Mouse (Mus musculus) hindbrain, embryonic 11.5 days (tissue): ENCODE results near the gene Nf2. TPM values are rescaled to one million over a fixed set of nuclear protein-coding genes. Genes with fewer than 3 reads are reported as not detected.

Experiments used
- ATAC-seq: fragments of 200-750 bp; cut with Nextera tagmentation; 2 replicates; pipeline ENCODE4 v1.8.0; 2017; ENCODE audit warnings: mild to moderate bottlenecking, moderate TSS enrichment, moderate library complexity; ENCODE audit not compliant: low FRiP score
- DNase-seq: peaks from one replicate; pipeline ENCODE4 v3.0.0-alpha.2; 2015; ENCODE audit warnings: low spot score
- H3K27ac ChIP-seq: fragments of 300-500 bp; sonication (generic); 2 replicates; pipeline ENCODE4 v1.5.1; 2014; ENCODE audit warnings: mild to moderate bottlenecking, low read depth, low read length
- H3K27me3 ChIP-seq: fragments of 300-500 bp; sonication (generic); 2 replicates; pipeline ENCODE4 v1.6.1; 2014; ENCODE audit warnings: mild to moderate bottlenecking, low read length, moderate library complexity, mixed read lengths; ENCODE audit not compliant: control insufficient read depth, insufficient read depth
- H3K36me3 ChIP-seq: fragments of 300-500 bp; sonication (generic); 2 replicates; pipeline ENCODE4 v1.6.1; 2014; ENCODE audit warnings: mild to moderate bottlenecking, low read length, moderate library complexity, mixed read lengths; ENCODE audit not compliant: control insufficient read depth, insufficient read depth
- H3K4me1 ChIP-seq: fragments of 300-500 bp; sonication (generic); replicated peaks from 2 replicates; pipeline ENCODE4 v1.6.1; 2014; ENCODE audit warnings: low read length, mixed read lengths; ENCODE audit not compliant: control insufficient read depth, insufficient read depth
- H3K4me2 ChIP-seq: fragments of 300-500 bp; sonication (generic); replicated peaks from 2 replicates; pipeline ENCODE4 v1.6.1; 2014; ENCODE audit warnings: mild to moderate bottlenecking, low read depth, low read length
- H3K4me3 ChIP-seq: fragments of 300-500 bp; sonication (generic); 2 replicates; pipeline ENCODE4 v1.5.1; 2014; ENCODE audit warnings: low read depth, low read length
- H3K9ac ChIP-seq: fragments of 300-500 bp; sonication (generic); 2 replicates; pipeline ENCODE4 v1.6.1; 2014; ENCODE audit warnings: low read depth, low read length
- H3K9me3 ChIP-seq: fragments of 300-500 bp; sonication (generic); 2 replicates; pipeline ENCODE4 v1.6.1; 2016; ENCODE audit warnings: low read length; ENCODE audit not compliant: control insufficient read depth
- WGBS: fragments of 180-500 bp; shearing (Covaris S2); extraction: QIAGEN DNeasy Blood & Tissue Kit; methylation state at CpG from one replicate; pipeline ENCODE4 v1.1.7; 2014; 5-methylcytosine and 5-hydroxymethylcytosine counted together
- polyA plus RNA-seq: library from polyadenylated mRNA; unstranded; fragments of >200 nt; fragmentation: Nextera tagmentation; extraction: Ambion mirVana; gene quantifications from 2 replicates; pipeline ENCODE4 v1.2.1, GENCODE M21; 2014

The Nf2 gene
- polyA plus RNA-seq, 1 experiment from 2014 or later = 49.9 TPM

DNA sequence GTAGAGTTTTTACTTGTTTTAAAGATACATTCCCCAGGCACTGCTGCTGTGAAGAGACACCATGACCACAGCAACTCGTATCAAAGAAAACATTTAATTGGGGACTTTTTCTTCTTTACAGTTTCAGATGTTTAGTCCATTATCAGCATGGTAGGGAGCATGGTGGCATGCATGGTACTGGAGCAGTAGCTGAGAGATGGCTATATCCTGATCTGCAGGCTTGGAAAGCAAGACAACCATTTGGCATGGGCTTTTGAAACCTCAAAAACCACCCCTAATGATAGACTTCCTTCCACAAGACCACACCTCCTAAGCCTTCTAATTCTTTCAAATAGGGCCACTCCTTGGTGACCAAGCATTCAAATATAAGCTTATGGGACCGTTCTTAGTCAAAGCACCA is 1.1 kb upstream of the Nf2 start:
- Histone ChIP-seq H3K9me3 (no peaks in the 10 kb centered on the region), H3K4me3 (no peak overlapping the region), H3K9ac (no peak overlapping the region), H3K4me2 (no peak overlapping the region), H3K4me1 (peaks cover 4% of the 10 kb centered on the region), H3K36me3 (no peaks in the 10 kb centered on the region), H3K27ac (no peak overlapping the region), H3K27me3 (no peaks in the 10 kb centered on the region)
- DNase-seq (no peak), ATAC-seq (no peak)
- 95% methylated on average over 2 of the region's 2 CpGs for WGBS

DNA sequence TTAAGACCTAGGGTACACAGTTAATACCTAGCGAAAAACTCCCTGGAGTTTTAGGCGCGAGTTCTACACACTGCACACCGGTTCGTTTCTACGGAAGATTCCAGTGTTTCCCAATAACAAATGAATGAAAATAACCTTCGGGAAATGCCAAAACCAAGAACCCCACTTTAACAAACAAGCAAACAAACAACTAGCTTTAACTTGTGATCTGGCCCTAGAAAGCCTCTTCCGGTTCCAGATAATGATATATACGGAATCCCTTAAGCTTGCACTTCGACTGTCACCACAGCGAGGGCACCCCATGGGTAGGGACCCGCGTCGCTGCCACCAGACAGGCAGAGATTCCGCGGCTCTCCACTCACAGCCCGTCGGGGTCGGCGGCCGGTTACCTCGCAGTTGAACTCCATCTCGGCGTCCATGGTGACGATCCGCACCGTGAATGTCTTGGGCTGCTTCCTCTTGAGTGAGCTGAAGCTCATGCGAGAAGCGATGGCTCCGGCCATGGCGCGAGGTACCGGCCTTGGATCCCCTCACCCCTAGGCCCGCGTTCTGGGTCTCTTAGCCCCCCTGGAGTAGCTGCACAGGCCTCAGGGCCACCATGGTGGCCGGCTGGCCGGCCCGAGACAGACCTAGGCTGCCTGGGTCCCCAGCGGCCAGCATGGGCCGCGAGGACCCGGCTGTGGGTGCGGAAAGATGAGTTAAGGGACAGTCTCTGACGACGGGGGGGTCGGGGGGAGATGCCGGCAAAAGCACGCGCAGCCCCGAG is 670 bp downstream of the Nf2 start:
- Histone ChIP-seq H3K27ac (peak overlapping the region; percentile 80), H3K4me2 (peak overlapping the region; percentile 71), H3K4me1 (peaks cover 4% of the 10 kb centered on the region), H3K27me3 (no peaks in the 10 kb centered on the region), H3K9ac (peak overlapping the region; percentile 90), H3K4me3 (peak overlapping the region; percentile 94), H3K36me3 (no peaks in the 10 kb centered on the region), H3K9me3 (no peaks in the 10 kb centered on the region)
- peak; percentile 65 for ATAC-seq
- peak; percentile 71 for DNase-seq
- WGBS = under 1% methylated on average over 50 of the region's 50 CpGs

GRCm38 (mm10) chr11:4840942-4841526 is 8.3 kb downstream of the Nf2 start:
- H3K27ac ChIP-seq = no peak overlapping the region
- no peaks in the 10 kb centered on the region for H3K36me3 ChIP-seq
- no peaks in the 10 kb centered on the region for H3K9me3 ChIP-seq
- no peaks in the 10 kb centered on the region for H3K4me1 ChIP-seq
- H3K27me3 ChIP-seq = no peaks in the 10 kb centered on the region
- no peak overlapping the region for H3K9ac ChIP-seq
- no peak for ATAC-seq
- no peak overlapping the region for H3K4me2 ChIP-seq
- WGBS = 87% methylated on average over 3 of the region's 3 CpGs
- DNase-seq = no peak
- H3K4me3 ChIP-seq = no peak overlapping the region

DNA sequence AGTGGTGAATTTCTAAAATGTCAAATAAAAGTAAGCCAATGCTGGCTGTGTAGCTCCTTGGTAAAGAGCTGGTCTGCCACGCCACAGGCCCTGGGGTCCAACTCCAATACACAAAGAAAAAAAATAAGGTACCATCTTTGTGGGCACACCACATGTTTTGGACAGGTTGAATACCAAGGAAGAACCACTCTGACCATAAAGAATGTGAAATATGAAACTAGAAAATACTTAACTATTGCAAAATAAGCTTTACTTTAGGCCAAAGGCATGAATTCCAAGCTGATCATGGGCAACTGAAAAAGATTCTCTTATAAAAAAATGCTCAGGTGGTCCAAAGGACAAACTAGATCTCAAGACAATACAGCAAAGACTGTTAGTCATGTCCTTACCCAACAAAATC is 11.1 kb downstream of the Nf2 start:
- no peak overlapping the region for H3K4me3 ChIP-seq
- H3K36me3 ChIP-seq = no peaks in the 10 kb centered on the region
- no peak overlapping the region for H3K4me2 ChIP-seq
- 75% methylated on average over 1 of the region's 1 CpGs for WGBS
- H3K27me3 ChIP-seq = no peaks in the 10 kb centered on the region
- H3K27ac ChIP-seq = no peak overlapping the region
- DNase-seq (no peak), ATAC-seq (no peak)
- no peaks in the 10 kb centered on the region for H3K9me3 ChIP-seq
- H3K9ac ChIP-seq = no peak overlapping the region
- no peaks in the 10 kb centered on the region for H3K4me1 ChIP-seq

DNA sequence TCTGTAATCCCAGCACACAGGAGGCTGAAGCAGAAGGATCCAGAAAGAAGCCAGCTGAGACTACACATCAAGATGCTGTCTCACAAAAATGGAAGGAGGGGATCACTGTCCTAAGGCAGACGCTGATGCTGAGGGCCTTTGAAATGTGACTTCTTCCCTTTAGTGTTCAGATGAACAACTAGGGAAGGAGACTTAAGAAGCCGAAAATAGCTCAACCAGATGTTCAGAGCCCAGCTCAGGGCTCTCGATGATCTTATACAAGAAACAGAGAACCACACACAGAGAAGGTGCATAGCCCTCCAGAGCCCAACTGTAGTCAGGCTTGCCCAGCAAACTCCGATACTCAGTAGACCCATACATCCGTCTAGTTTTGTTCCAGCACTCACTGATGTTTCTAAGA is 12.0 kb downstream of the Nf2 start:
- Histone ChIP-seq H3K27me3 (no peaks in the 10 kb centered on the region), H3K36me3 (no peaks in the 10 kb centered on the region), H3K4me3 (no peak overlapping the region), H3K9ac (no peak overlapping the region), H3K9me3 (no peaks in the 10 kb centered on the region), H3K27ac (no peak overlapping the region), H3K4me1 (no peaks in the 10 kb centered on the region), H3K4me2 (no peak overlapping the region)
- 82% methylated on average over 5 of the region's 5 CpGs for WGBS
- ATAC-seq (no peak), DNase-seq (no peak)

- Histone ChIP-seq H3K27ac (no peak overlapping the region), H3K4me3 (no peak overlapping the region), H3K9ac (no peak overlapping the region), H3K4me2 (no peak overlapping the region), H3K4me1 (no peaks in the 10 kb centered on the region), H3K27me3 (no peaks in the 10 kb centered on the region), H3K36me3 (no peaks in the 10 kb centered on the region), H3K9me3 (no peaks in the 10 kb centered on the region)
- peak; percentile 66 for DNase-seq
- 66% methylated on average over 6 of the region's 6 CpGs for WGBS
- ATAC-seq = no peak
These were observed 12.6 kb downstream of the Nf2 start for GRCm38 (mm10) chr11:4836755-4837154.

GRCm38 (mm10) chr11:4835436-4835835 is 13.9 kb downstream of the Nf2 start:
- no peak overlapping the region for H3K27ac ChIP-seq
- H3K36me3 ChIP-seq = no peaks in the 10 kb centered on the region
- DNase-seq (no peak), ATAC-seq (no peak)
- WGBS = 88% methylated on average over 6 of the region's 6 CpGs
- no peaks in the 10 kb centered on the region for H3K27me3 ChIP-seq
- H3K4me1 ChIP-seq = no peaks in the 10 kb centered on the region
- no peak overlapping the region for H3K4me3 ChIP-seq
- no peaks in the 10 kb centered on the region for H3K9me3 ChIP-seq
- no peak overlapping the region for H3K9ac ChIP-seq
- no peak overlapping the region for H3K4me2 ChIP-seq

DNA sequence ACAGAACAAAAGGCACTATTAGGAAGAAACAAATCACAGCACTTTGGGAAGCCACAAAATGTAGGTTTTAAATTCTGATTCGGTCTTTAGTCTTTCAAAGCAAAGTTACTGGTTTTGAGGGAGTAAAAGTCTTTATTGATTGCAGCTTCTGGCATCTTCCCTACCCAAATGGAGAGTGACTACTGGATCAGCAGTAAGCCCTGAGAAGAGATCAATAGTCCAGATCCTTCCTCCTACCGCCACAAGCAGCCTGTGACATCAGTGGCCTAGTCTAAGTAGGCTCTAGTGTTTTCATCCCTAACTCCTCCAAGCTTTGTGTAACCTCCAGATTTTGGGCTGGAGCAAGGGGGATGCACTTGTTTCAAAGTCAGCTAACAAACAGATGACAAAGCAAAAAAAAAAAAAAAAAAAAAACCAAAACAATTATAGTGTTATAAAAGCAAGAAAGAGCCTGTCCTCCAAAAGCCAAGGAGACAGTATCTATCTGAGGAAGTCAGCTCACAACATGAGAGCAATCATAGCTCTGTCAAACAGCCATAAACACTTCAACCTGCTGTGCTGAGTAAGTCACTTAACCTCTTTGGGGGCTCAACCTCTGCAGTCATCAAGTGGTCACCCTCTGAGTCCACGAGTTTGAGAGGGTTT is 15.9 kb downstream of the Nf2 start:
- Histone ChIP-seq H3K4me3 (no peak overlapping the region), H3K9me3 (no peaks in the 10 kb centered on the region), H3K4me2 (no peak overlapping the region), H3K27ac (no peak overlapping the region), H3K9ac (no peak overlapping the region), H3K36me3 (no peaks in the 10 kb centered on the region), H3K27me3 (no peaks in the 10 kb centered on the region), H3K4me1 (no peaks in the 10 kb centered on the region)
- ATAC-seq = no peak
- 82% methylated on average over 3 of the region's 3 CpGs for WGBS
- no peak for DNase-seq

GRCm38 (mm10) chr11:4831066-4831465 is 18.3 kb downstream of the Nf2 start:
- no peaks in the 10 kb centered on the region for H3K36me3 ChIP-seq
- H3K4me3 ChIP-seq = no peak overlapping the region
- DNase-seq (no peak), ATAC-seq (no peak)
- H3K27me3 ChIP-seq = no peaks in the 10 kb centered on the region
- no peak overlapping the region for H3K4me2 ChIP-seq
- no peak overlapping the region for H3K27ac ChIP-seq
- no peaks in the 10 kb centered on the region for H3K9me3 ChIP-seq
- no peak overlapping the region for H3K9ac ChIP-seq
- no peaks in the 10 kb centered on the region for H3K4me1 ChIP-seq
